Mouse (Mus musculus) spleen, adult 2 months (tissue): ENCODE measurements around the gene Hsph1.

ENCODE experiments used
- CTCF ChIP-seq: fragments of 200-500 bp; IDR thresholded peaks from 2 replicates; pipeline ENCODE4 v1.5.1; 2011; ENCODE audit warnings: mild to moderate bottlenecking, inconsistent platforms; ENCODE audit not compliant: insufficient read depth, insufficient read length, insufficient replicate concordance; ENCODE audit errors: extremely low read depth
- POLR2A ChIP-seq: fragments of 200-500 bp; IDR thresholded peaks from 2 replicates; pipeline ENCODE4 v1.6.1; 2011; ENCODE audit warnings: low read depth, low read length, inconsistent platforms

GRCm38 (mm10) chr5:149568993-149569392 is 67.2 kb downstream of the Hsph1 start:
- TF ChIP-seq CTCF (no peak), POLR2A (no peak)
